20 mouse cellular contexts compared by ENCODE assay signal in the genomic region with DNA sequence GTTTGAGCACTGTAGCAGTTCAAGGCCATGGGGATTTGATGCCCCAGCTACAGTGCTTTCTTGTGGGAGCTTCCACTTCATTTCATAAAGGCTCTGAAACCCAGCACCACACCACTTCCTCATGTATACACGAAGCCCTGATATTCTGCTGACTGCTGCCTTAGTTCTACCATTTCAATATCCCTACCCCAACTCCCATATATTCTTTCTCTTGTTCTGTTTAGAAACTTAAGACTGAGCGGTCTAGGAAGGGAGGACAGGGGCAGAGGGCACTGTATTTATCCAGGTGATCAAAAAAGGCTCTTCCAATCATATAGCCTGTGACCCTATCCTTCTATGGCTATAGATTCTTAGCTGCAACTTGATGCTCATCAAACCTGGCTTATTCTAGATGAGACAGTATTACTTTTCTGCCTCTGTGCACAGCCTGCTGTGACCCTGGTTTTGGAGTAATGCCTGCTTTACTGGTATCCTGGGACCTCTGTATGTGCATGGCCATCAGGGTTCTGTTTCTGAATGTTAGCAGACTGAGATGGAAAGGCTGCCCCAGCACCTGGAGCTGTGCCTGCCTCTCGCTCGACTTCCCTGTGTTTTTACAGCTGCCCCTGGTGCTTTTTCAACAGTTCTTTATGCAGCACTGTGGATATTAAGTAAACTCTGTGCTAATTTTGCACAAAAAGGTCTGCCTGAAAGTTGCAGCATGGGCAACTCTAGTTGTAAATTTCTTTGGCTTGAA. TPM values are rescaled to one million over a fixed set of nuclear protein-coding genes. Genes with fewer than 3 reads are reported as not detected.
DNase-seq lines count a peak whose midpoint lies in the region; ATAC-seq and TF ChIP-seq lines count a peak whose summit lies in the region.
"Had no signal": no experiment of that assay in that cellular context is flagged by ENCODE, and none has a peak within 500 bp of the region (broad histone marks: within the 10 kb centered on the region; RNA-seq: fewer than 3 reads in every experiment).

No protein-coding gene starts in this region.

- no peak overlapping the region for H3K4me3 ChIP-seq in hindbrain, embryonic 12.5 days
- no peak overlapping the region for H3K4me3 ChIP-seq in limb, embryonic 14.5 days (replicated peaks; ENCODE audit: low read length)
- H3K4me3 ChIP-seq: intestine, embryonic 15.5 days; left cerebral cortex, adult 2 months; liver, embryonic 15.5 days; midbrain, embryonic 15.5 days had no signal

- no peaks in the 10 kb centered on the region for H3K27me3 ChIP-seq in hindbrain, embryonic 12.5 days
- H3K27me3 ChIP-seq in limb, embryonic 14.5 days (ENCODE audit: control insufficient read depth, insufficient read depth, low read length), result no peaks in the 10 kb centered on the region
- H3K27me3 ChIP-seq: intestine, embryonic 15.5 days; liver, embryonic 15.5 days; midbrain, embryonic 15.5 days had no signal

- 64% methylated on average over 4 of the region's 4 CpGs for WGBS in hindbrain, embryonic 12.5 days
- 46% methylated on average over 4 of the region's 4 CpGs for WGBS in limb, embryonic 14.5 days

- H3K27ac ChIP-seq in hindbrain, embryonic 12.5 days, result peak overlapping the region; percentile 55; the same call in 1 of the 2 replicates
- H3K27ac ChIP-seq in limb, embryonic 14.5 days (replicated peaks; ENCODE audit: low read depth, low read length), result peak overlapping the region; percentile 75
- H3K27ac ChIP-seq: intestine, embryonic 15.5 days; left cerebral cortex, adult 2 months; liver, embryonic 15.5 days; midbrain, embryonic 15.5 days had no signal

- intact Hi-C loops in gastrocnemius, postnatal 36 days (cut with DNase I), result no loop called here

- H3K9me3 ChIP-seq in hindbrain, embryonic 12.5 days (replicated peaks), result no peaks in the 10 kb centered on the region
- H3K9me3 ChIP-seq in limb, embryonic 14.5 days (ENCODE audit: control insufficient read depth, low read length), result no peaks in the 10 kb centered on the region
- H3K9me3 ChIP-seq: intestine, embryonic 15.5 days; liver, embryonic 15.5 days; midbrain, embryonic 15.5 days had no signal

- H3K4me2 ChIP-seq in hindbrain, embryonic 12.5 days (replicated peaks), result no peak overlapping the region
- 0 out of 2 replicates have a peak overlapping the region, but pooled peaks have one; percentile 14 for H3K4me2 ChIP-seq in limb, embryonic 14.5 days (replicated peaks; ENCODE audit: low read depth, low read length, severe bottlenecking)
- H3K4me2 ChIP-seq: intestine, embryonic 15.5 days; liver, embryonic 15.5 days; midbrain, embryonic 15.5 days had no signal

- no peak overlapping the region for H3K9ac ChIP-seq in hindbrain, embryonic 12.5 days
- H3K9ac ChIP-seq in limb, embryonic 14.5 days (ENCODE audit: low read depth, low read length, severe bottlenecking), result no peak overlapping the region
- H3K9ac ChIP-seq: intestine, embryonic 15.5 days; liver, embryonic 15.5 days; midbrain, embryonic 15.5 days had no signal

- H3K4me1 ChIP-seq in hindbrain, embryonic 12.5 days, result peaks cover 10% of the 10 kb centered on the region; the same call in 1 of the 2 replicates
- H3K4me1 ChIP-seq in limb, embryonic 14.5 days (ENCODE audit: control insufficient read depth, insufficient read depth, low read length), result peaks cover 24% of the 10 kb centered on the region
- H3K4me1 ChIP-seq: intestine, embryonic 15.5 days; liver, embryonic 15.5 days; midbrain, embryonic 15.5 days had no signal

- DNase-seq in heart, adult 11 months, result peak; percentile 87
- no peak for DNase-seq in heart, adult 8-10 months (ENCODE audit: low spot score)
- peak; percentile 52 for DNase-seq in embryo, embryonic 11 days
- peak; percentile 66 for DNase-seq in limb, embryonic 14.5 days (ENCODE audit: low spot score)
- DNase-seq in gastrocnemius, postnatal 36 days, result no peak
- DNase-seq in retina, embryonic 14.5 days (ENCODE audit: low spot score), result no peak
- DNase-seq: adrenal gland, postnatal 10 days; B cell, adult 2 months; cerebellum, postnatal 25 days; heart, adult 18-20 months; heart, postnatal 10 days; right cerebral cortex, adult 18-20 months; spleen, adult 18-20 months had no signal

- no peak for ATAC-seq in hindbrain, embryonic 12.5 days (ENCODE audit: low FRiP score)
- peak; percentile 87 for ATAC-seq in limb, embryonic 14.5 days (ENCODE audit: low FRiP score, low read depth)
- no peak for ATAC-seq in megakaryocyte progenitor cell, adult 5-6 weeks (replicated peaks; ENCODE audit: poor library complexity)
- ATAC-seq: intestine, embryonic 15.5 days; midbrain, embryonic 15.5 days had no signal

- TF ChIP-seq POLR2A in limb, embryonic 14.5 days (IDR thresholded peaks at IDR 0.05; ENCODE audit: borderline replicate concordance, extremely low read depth, insufficient read depth, insufficient read length), result no peak

- H3K36me3 ChIP-seq in hindbrain, embryonic 12.5 days, result no peaks in the 10 kb centered on the region
- H3K36me3 ChIP-seq in limb, embryonic 14.5 days (ENCODE audit: control insufficient read depth, insufficient read depth, low read length), result no peaks in the 10 kb centered on the region
- H3K36me3 ChIP-seq: intestine, embryonic 15.5 days; liver, embryonic 15.5 days; midbrain, embryonic 15.5 days had no signal

RNA-seq across cellular contexts. Expression of gene Adamts12, which starts 33.5 kb away (rescaled TPM):
- 1 to 10 TPM; 1.1 to 1.4 (median 1.2) TPM for total RNA-seq in heart, adult 8-10 months (2022)
- polyA plus RNA-seq in hindbrain, embryonic 12.5 days (2016; fragmentation: Nextera tagmentation; extraction: Ambion mirVana), result 3.2 and 3.5 TPM in 2 replicates
- 9.5 and 10.6 TPM in 2 replicates for polyA plus RNA-seq in limb, embryonic 14.5 days (2012; rRNA removed)
- polyA plus RNA-seq in limb, embryonic 14.5 days (2014; fragmentation: Nextera tagmentation; extraction: Ambion mirVana), result 8.7 and 9.3 TPM in 2 replicates
- total RNA-seq in gastrocnemius, postnatal 36 days (2021), result 1 to 10 TPM; 4.8 to 6.4 TPM
- total RNA-seq in megakaryocyte progenitor cell, adult 5-6 weeks (2015), result 0.02 and 0.05 TPM in 2 replicates
- 0.41 TPM in 1 of 2 replicates, not detected in the other for total RNA-seq in megakaryocyte progenitor cell, adult 5-6 weeks (2017)
- total RNA-seq: neutrophil, adult 5-6 weeks had no signal

Comparison
In these comparisons a context has a peak if more than half of its experiments do, and no peak if none do; other contexts are left out.
1. DNase-seq: peak in heart, adult 11 months (single experiment), embryo, embryonic 11 days (single experiment) and limb, embryonic 14.5 days (single experiment); none in heart, adult 8-10 months (single experiment), gastrocnemius, postnatal 36 days (0 of 2) and retina, embryonic 14.5 days (single experiment).